Mouse (Mus musculus): ENCODE results near the gene Pard3.

Gene Pard3

DNA sequence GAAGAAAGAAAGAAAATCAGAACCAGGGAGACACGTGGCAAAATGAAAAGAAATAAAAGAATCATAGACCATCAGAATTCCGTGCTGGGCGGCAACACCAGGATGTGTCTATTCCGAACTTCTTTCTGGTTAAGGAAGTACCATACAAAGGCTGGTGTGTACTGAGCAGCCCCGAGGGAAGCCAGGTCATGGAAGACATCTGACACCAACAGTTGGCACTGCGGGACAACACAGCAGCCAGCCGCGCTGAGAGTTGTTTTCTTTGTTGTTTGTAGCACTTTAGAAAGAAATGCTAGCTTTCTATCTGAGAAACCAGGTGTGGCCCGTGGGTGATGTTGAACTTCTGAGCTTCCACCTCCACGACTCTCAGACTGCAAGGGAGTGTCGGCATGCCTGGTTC is 274.5 kb downstream of the Pard3 start:
- no peak for DNase-seq (ENCODE audit: low spot score in 2 of 2)

DNA sequence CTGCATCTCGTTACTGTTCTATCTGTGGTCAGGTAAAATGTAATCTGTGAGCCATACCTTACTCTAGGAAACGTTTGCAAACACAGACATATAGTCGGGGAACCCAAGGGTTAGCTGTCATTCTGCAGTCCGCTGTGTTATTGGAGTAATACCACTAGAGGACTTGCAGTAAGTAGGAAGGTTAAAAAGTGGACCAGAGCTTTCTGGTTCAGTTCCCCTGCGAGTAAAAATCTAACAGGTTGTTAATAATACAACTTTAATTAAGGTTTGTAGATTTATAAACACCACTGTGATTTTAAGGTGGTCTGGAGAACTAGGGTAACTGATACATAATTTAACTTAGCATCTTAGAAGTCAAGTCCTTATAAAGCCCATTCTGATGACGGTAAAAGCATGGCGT is 277.4 kb downstream of the Pard3 start:
- no peak for DNase-seq (ENCODE audit: low spot score in 2 of 2)

GRCm38 (mm10) chr8:127343115-127343514 is 279.4 kb downstream of the Pard3 start:
- no peak for DNase-seq (ENCODE audit: low spot score in 2 of 2)

- no peak for DNase-seq (ENCODE audit: low spot score in 2 of 2)
These were observed 280.7 kb downstream of the Pard3 start for GRCm38 (mm10) chr8:127344421-127344820.

GRCm38 (mm10) chr8:127345912-127346423 is 282.3 kb downstream of the Pard3 start:
- no peak for DNase-seq (ENCODE audit: low spot score in 2 of 2)

- peak in 1 of 2 experiments; percentile 10 for DNase-seq (ENCODE audit: low spot score in 2 of 2)
These were observed 284.3 kb downstream of the Pard3 start for GRCm38 (mm10) chr8:127347890-127348495.

GRCm38 (mm10) chr8:127361796-127362195 is 298.1 kb downstream of the Pard3 start:
- DNase-seq (ENCODE audit: low spot score in 2 of 2): no peak

- DNase-seq (ENCODE audit: low spot score in 2 of 2): no peak
These were observed 304.7 kb downstream of the Pard3 start for GRCm38 (mm10) chr8:127368347-127368746.

DNA sequence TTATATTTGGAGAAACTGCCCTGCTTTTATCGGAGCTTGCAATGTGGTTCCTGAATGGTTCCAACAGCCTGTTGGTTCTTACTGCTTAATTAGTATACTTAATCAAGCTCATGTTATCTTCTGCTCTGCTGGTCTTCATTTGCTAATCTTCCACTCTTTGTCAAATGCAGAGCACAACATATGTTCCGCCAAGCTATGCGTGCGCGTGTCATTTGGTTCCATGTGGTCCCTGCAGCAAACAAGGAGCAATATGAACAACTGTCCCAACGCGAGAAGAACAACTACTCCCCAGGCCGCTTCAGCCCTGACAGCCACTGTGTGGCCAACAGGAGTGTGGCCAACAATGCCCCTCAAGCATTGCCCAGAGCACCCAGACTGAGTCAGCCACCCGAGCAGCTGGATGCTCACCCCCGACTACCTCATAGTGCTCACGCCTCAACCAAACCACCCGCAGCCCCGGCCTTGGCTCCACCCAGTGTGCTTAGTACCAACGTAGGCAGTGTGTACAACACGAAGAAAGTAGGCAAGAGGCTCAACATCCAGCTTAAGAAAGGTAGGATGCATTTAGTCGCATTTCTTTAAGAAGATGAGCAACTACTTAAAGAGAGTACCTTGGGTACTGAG is 307.7 kb downstream of the Pard3 start:
- DNase-seq (ENCODE audit: low spot score in 2 of 2): no peak

DNA sequence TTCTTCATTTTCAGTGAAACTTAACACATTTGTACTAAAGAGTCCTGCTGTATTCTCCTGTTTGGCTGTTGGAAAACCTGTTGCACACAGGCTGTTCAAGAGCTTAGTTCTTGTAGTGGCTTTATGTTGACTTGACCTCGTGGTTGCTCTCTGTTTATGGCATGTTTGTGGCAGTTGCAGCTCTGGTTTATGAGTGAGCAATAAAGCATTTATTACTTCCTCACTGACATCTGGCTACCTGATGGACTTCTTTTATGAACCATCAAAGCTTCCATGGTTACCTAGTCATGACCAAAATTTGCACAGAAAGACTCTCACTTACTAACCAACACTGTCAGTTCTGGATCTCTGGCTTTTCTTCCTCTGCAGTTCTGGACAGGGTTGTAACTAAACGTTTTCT is 314.1 kb downstream of the Pard3 start:
- no peak for DNase-seq (ENCODE audit: low spot score in 2 of 2)

- peak in 1 of 2 experiments; percentile 18 for DNase-seq (ENCODE audit: low spot score in 2 of 2)
These were observed 315.5 kb downstream of the Pard3 start for GRCm38 (mm10) chr8:127378994-127379858.

DNA sequence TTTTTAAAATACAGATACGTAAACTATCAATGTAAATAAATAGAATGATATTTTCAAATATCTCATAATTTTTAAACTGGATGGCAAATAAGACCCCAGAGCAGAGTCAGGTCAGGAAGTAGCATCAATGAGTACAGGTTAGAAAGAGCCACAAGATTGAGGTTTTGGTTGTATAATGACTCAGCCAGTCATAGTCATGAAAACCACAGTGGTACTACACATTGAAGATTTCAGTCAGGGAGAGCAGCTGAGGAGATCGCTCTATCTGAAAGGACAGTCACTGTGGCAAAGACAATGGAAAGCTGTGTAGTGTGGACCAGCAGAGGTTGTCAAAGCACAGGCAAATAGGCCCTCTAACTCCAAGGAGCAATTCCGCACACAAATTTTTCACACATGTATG is 317.6 kb downstream of the Pard3 start:
- DNase-seq (ENCODE audit: low spot score in 2 of 2): no peak

- DNase-seq (ENCODE audit: low spot score in 2 of 2): no peak
These were observed 329.0 kb downstream of the Pard3 start for GRCm38 (mm10) chr8:127392700-127393099.

DNA sequence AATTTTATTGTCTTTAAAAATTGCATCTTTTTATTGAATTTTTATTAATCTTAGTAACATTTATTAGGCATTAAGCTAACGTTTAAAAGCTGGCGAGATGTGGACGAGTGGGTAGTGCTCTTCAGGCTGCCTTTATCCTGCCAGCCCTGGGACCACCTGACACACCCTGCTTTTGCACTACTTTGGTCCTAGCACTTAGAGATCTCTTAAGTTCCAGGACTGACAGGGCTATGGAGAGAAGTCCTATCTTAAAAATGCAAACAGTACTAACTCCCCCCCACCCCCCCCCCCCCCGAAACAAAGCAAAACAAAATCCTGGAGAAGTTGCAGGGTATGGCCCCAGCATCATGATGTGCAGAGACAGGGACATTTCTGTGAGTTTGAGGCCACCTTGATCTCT is 331.8 kb downstream of the Pard3 start:
- no peak for DNase-seq (ENCODE audit: low spot score in 2 of 2)

- DNase-seq (ENCODE audit: low spot score in 2 of 2): no peak
These were observed 342.1 kb downstream of the Pard3 start for GRCm38 (mm10) chr8:127405815-127406214.

DNA sequence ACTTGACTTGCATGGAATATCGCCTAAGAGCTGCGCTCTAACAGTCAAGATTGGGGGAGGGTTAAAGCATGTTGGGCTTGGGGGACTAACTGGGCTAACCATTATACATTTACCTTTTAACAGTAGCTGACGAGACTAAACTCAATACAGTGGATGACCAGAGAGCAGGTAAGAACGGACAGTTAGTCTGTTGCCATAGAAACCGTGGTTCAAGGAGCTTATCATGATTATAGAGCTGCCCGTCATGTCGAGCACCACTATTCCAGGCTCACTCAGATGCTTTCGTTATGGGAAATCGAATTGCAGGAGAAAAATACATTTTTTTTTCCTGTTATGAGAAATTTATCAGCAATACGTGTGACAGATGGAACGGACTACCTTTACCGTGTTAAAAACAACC is 346.9 kb downstream of the Pard3 start:
- DNase-seq (ENCODE audit: low spot score in 2 of 2): no peak

DNA sequence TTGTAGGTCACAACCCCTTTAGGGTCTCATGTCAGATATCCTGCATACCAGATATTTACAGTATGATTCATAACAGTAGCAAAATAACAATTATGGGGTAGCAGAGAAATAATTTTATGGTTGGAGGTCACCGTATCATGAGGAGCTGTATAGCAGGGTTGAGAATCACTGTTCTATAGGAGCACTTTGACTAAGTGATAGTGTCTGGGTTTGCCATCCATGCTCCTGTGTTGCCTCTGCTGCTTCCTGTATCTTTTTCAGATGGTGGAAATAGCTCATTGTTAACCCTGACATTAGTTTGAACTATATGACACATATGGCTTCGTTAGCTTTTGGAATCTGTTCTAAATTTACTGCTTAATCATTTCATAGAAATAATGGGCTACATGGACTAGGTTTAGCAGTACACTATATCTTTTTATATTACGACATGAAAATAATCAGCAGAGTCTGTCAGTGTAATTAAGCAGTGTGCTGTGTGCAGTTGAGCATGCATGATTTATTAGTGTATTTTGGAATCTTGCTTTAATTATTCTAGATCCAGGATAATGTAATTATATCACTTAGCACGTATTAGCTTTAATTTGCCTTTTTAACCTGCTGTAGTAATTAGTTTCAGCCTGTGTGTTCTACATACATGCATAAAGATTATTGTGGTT is 347.6 kb downstream of the Pard3 start:
- no peak for DNase-seq (ENCODE audit: low spot score in 2 of 2)

DNA sequence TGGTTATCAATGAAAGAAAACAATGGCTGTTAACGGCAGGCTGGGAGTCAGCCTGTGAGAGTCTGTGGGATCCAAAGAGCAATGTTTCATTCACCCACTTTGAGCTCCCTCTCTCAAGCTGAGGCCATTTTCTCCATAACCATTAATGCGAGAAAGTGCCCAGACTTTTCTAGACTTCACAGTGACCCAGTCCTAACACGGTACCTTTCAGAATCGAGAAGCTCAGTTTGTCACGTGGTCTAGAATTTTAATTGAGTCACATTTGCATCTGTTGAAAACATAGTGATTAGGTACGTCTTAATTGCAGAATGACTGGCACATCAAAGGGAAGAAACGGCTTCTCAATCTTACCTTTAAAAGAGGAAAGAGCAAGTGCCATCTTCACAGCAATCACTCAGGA is 359.3 kb downstream of the Pard3 start:
- DNase-seq (ENCODE audit: low spot score in 2 of 2): no peak

DNA sequence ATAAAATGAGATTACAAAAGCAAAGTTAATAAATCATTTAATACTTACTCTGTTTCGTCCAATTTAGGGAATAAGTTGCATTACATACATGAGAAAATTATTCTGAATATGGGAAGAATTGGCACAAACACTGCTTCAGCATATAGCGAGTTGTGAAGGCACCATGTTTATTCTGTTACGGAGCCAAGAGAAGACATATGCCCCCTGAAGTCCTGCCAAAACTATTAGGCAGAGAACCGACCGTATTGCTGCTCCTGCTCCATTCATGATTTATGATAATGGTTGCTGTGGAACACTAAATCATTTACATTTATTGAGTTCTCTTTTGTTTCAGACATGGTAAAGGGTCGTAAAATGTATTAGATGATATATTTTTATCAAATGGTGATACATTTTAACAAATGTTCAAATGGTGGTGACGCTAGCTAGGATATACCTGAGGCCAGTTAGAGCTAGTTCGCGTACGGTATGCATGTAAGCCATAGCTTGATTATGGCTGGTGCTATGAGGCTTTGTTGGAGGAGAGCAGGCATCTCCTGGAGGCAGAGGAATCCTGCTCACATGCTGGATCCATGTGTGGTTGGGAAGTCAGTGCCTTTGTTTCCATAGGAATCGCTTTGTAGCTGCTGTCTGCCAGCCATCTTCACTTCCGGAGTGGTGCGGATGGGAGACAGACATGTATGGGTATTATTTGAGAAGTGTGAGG is 360.7 kb downstream of the Pard3 start:
- DNase-seq (ENCODE audit: low spot score in 2 of 2): no peak

GRCm38 (mm10) chr8:127426857-127427256 is 363.2 kb downstream of the Pard3 start:
- peak in 1 of 2 experiments; percentile 42 for DNase-seq (ENCODE audit: low spot score in 2 of 2)

DNA sequence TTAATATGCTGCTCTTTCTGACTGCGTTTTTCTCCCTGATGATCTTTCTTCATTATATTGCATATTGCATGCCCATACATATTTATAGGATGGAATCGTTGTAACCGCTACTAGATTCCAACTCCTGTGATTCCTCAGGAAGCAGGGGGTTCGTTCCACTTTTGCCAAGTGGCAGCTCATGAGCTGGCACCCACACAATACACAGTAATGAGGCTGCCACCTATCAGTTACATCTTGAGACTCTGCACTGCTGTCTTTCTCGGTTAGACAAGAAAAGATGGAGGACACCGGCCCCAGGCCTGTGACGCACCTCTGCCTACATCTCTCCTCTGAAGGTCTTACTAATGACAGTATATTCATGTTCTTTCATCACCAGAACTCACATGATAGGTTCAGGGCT is 364.3 kb downstream of the Pard3 start:
- DNase-seq (ENCODE audit: low spot score in 2 of 2): no peak
